Mouse (Mus musculus): ENCODE data around the gene Gpr19. TPM values are rescaled to one million over a fixed set of nuclear protein-coding genes. Genes with fewer than 3 reads are reported as not detected.

Gene Gpr19
- polyA plus RNA-seq (2017; shearing (Covaris generic)) = 1 to 10 TPM; 5.8 to 8.1 TPM

DNA sequence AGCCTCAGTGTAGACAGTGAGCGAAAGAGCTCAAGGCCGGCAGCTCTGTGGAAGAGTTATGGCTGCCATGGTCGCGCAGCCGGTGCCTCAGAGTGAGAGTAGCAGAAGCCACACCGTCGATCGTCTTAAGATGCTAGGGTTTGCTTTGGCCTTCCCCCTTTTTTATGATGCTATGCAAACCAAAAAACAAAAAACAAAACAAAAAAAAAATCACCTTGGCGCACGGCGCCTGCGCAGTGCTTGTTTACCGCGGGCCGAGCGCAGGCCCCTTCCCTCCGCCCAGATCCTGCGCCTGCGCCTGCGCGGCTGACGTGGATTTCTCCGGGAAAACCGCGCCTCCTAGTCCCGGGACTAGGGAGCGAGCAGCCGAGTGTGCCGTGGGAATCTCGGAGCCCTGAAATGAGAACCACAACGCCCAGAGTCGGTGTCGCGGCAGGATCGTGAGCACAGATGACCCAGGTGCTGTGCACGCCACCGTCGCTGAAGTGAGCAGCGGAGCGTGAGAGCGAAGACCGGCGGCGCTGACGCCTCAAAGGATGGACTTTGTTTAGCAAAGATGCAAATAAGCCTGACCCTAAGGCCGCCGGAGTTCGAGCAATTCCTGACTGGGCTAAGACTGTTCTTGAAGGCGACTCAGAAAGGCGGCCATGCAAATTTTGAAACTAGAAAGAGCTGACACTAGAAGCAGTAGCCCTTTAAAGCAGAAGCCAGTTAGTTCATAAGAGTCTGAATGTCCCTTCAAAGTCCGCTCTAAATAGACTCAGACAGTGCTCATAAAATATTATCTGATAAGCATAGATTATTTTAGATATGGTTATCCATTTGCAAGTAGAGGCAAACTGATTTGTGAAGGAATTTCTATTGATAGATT is at the start of gene Gpr19:
Gene Gpr19, minus strand, starts transcription at position 484 of the 871 bp plus-strand sequence.

DNA sequence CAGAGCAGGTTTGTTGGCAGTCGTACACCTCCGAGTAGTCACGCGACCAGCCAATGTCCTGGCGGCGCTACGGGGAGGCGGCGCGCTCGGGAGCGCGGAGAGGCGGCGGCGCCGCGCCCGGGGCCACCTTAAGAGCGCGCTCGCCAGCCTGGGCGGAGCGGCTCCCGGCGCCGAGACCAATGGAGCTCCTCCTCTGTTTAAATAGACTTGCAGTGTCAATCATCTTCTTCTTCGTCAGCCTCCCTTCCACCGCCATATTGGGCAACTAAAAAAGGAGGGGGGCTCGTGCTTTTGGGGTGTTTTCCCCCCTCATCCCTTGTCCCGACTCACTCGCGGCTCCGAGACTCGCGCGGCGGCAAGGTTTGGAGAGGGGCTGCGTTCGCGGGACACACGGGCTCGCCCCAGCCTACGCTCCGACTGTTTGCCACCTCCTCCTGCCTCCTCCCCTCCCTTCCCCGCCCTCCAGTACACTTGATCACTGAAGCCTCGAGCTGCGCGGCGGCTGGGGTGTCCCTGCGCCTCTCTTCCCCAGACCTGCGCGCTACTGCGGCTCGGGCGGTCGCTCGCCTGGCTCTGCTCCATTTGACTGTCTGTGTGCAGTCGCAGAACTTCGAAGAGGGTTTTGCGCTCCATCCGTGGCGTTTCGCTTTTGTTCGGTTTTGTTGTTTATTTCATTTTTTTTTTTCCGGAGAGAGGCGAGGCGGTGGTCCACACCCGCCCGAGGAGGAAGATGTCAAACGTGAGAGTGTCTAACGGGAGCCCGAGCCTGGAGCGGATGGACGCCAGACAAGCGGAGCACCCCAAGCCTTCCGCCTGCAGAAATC is 22.0 kb upstream of the Gpr19 start, which contains the start of gene Cdkn1b:
Gene Cdkn1b, plus strand, starts transcription at position 212 of the 824 bp plus-strand sequence.

DNA sequence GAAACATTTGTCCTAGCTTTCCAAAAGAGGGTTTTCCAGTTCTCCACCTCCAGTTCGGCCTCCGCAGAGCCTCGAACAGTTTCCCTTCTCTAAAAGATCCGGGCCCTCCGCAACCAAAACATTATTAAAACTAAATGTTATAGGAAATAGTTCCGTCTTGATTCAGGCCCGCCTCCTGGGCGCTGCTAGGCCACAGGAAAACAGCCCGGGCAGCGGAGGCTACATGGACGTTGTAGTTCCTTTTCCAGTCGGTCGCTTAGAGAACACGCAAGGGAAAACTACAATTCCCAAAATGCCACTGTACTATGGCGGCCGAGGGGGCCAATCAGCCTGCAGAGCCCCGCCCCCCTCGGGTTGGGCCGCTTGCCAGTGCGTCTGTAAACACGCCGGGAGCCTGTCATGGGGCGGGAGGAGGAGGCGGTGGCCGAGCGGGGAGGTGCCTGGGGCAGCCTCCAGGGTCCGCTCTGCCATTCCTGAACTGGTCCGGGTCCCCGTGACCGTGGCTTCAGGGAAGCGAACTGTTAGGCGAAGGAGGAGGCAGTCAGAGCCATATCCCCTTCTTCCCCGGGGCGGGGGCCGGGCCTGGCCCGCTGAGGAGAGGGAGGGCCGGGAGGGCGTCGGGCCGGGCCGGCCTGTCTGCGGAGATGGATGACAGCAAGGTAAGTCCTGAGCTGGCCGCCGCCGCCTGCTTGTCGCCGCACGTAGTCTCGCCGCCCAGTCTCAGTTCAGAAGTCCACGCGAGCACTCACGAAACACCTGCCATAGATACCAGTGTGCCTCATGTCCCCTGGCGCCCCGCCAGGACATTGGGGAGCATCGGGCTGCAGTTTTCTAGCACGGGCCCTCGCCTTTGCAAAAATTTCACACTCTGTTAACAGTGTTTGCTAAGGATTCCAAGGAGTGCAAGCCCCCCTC is 68.3 kb downstream of the Gpr19 start, which contains the start of gene Crebl2:
Gene Crebl2, plus strand, starts transcription at position 369 of the 915 bp plus-strand sequence.

Other genes starting within 250 kb of the Gpr19 start
- gene Dusp16, start 106.0 kb downstream of the Gpr19 start, polyA plus RNA-seq (2017; shearing (Covaris generic)) = 1 to 10 TPM; 1.4 to 2.6 TPM
- gene Crebl2, start 68.4 kb downstream of the Gpr19 start, polyA plus RNA-seq (2017; shearing (Covaris generic)) = 10 to 100 TPM; 21.5 to 23.4 TPM
- 10 to 100 TPM; 20.7 to 31.5 TPM for gene Cdkn1b, start 21.8 kb upstream of the Gpr19 start, polyA plus RNA-seq (2017; shearing (Covaris generic))
- gene Apold1, start 83.1 kb upstream of the Gpr19 start, polyA plus RNA-seq (2017; shearing (Covaris generic)) = under 1 TPM; 0.21 to 0.41 TPM
- gene Ddx47, start 113.0 kb upstream of the Gpr19 start, polyA plus RNA-seq (2017; shearing (Covaris generic)) = 100 to 1,000 TPM; 128 to 143 TPM
- gene Gprc5a, start 167.1 kb upstream of the Gpr19 start, polyA plus RNA-seq (2017; shearing (Covaris generic)) = 1 to 10 TPM in 1 of 2 experiments, under 1 TPM in 1; 0.36 to 1.2 TPM
- not detected for gene Gprc5d, start 219.7 kb upstream of the Gpr19 start, polyA plus RNA-seq (2017; shearing (Covaris generic))

Data from activated CD4-positive, CD25-positive, alpha-beta regulatory T cell (primary cell).